Mouse (Mus musculus): ENCODE data around the gene Ppm1d.

Gene Ppm1d

GRCm38 (mm10) chr11:85310713-85311574 is at the start of gene Ppm1d:
Ppm1d (plus strand) TSS chr11:85311244.
- CTCF ChIA-PET = interaction anchor here (0.5 kb wide), 1 partner anchor 75 kb away, joined by 13 read pairs; no protein-coding TSS in a partner anchor

- CTCF ChIA-PET = no interaction called here
Observed at GRCm38 (mm10) chr11:85264635-85265034, 46.4 kb upstream of the Ppm1d start.

GRCm38 (mm10) chr11:85267393-85267792 is 43.7 kb upstream of the Ppm1d start:
- CTCF ChIA-PET = no interaction called here

- CTCF ChIA-PET = interaction anchor here (0.7 kb wide), 1 partner anchor 89 kb away, joined by 6 read pairs; no protein-coding TSS in a partner anchor
Observed at GRCm38 (mm10) chr11:85270631-85271030, 40.4 kb upstream of the Ppm1d start.

GRCm38 (mm10) chr11:85273299-85273698 is 37.7 kb upstream of the Ppm1d start:
- CTCF ChIA-PET = interaction anchor here (0.5 kb wide), 1 partner anchor 26 kb away, joined by 3 read pairs; no protein-coding TSS in a partner anchor

- CTCF ChIA-PET = interaction anchor here (0.6 kb wide), 1 partner anchor 109 kb away, joined by 9 read pairs; no protein-coding TSS in a partner anchor
Observed at GRCm38 (mm10) chr11:85275151-85275550, 35.9 kb upstream of the Ppm1d start.

GRCm38 (mm10) chr11:85277609-85278008 is 33.4 kb upstream of the Ppm1d start:
- CTCF ChIA-PET = no interaction called here

- CTCF ChIA-PET = interaction anchor here (0.7 kb wide), 1 partner anchor 145 kb away, joined by 9 read pairs; no protein-coding TSS in a partner anchor
Observed at GRCm38 (mm10) chr11:85278175-85278574, 32.9 kb upstream of the Ppm1d start.

- CTCF ChIA-PET = interaction anchor here (0.7 kb wide), 1 partner anchor 58 kb away, joined by 3 read pairs; no protein-coding TSS in a partner anchor
Observed at GRCm38 (mm10) chr11:85281219-85281878, 29.7 kb upstream of the Ppm1d start.

GRCm38 (mm10) chr11:85297953-85298352 is 13.1 kb upstream of the Ppm1d start:
- CTCF ChIA-PET = no interaction called here

- CTCF ChIA-PET = interaction anchor here (0.5 to 0.7 kb wide), 3 partner anchors 26 to 382 kb away, joined by 3 read pairs; no protein-coding TSS in a partner anchor
Observed at GRCm38 (mm10) chr11:85299880-85300279, 11.2 kb upstream of the Ppm1d start.

- CTCF ChIA-PET = interaction anchor here (0.6 kb wide), 1 partner anchor 328 kb away, joined by 8 read pairs; no protein-coding TSS in a partner anchor
Observed at GRCm38 (mm10) chr11:85301161-85301560, 9.9 kb upstream of the Ppm1d start.

GRCm38 (mm10) chr11:85301836-85302235 is 9.2 kb upstream of the Ppm1d start:
- CTCF ChIA-PET = no interaction called here

GRCm38 (mm10) chr11:85306577-85307260 is 4.3 kb upstream of the Ppm1d start:
- CTCF ChIA-PET = interaction anchor here (0.7 kb wide), 1 partner anchor 71 kb away, joined by 3 read pairs; no protein-coding TSS in a partner anchor

- CTCF ChIA-PET = no interaction called here
Observed at GRCm38 (mm10) chr11:85308799-85309198, 2.2 kb upstream of the Ppm1d start.

- CTCF ChIA-PET = no interaction called here
Observed at GRCm38 (mm10) chr11:85310407-85310712, 684 bp upstream of the Ppm1d start.

- CTCF ChIA-PET = interaction anchor here (0.5 kb wide), 1 partner anchor 76 kb away, joined by 13 read pairs; no protein-coding TSS in a partner anchor
Observed at GRCm38 (mm10) chr11:85311645-85312490, 824 bp downstream of the Ppm1d start.

- CTCF ChIA-PET = no interaction called here
Observed at GRCm38 (mm10) chr11:85312818-85313217, 1.8 kb downstream of the Ppm1d start.

GRCm38 (mm10) chr11:85313361-85313760 is 2.3 kb downstream of the Ppm1d start:
- CTCF ChIA-PET = interaction anchor here (0.6 kb wide), 2 partner anchors 31 to 293 kb away, joined by 3 to 4 read pairs; no protein-coding TSS in a partner anchor

GRCm38 (mm10) chr11:85323567-85324330 is 12.7 kb downstream of the Ppm1d start:
- CTCF ChIA-PET = no interaction called here

Data from spleen, embryonic (tissue).